Mouse (Mus musculus) left cerebral cortex, postnatal 14 days (tissue): Measurements from ENCODE around the gene Slc4a3. TPM values are rescaled to one million over a fixed set of nuclear protein-coding genes. Genes with fewer than 3 reads are reported as not detected.
A peak's percentile ranks its signal among the peaks of the same experiment; 100 is the strongest.

Experiments
- DNase-seq, 2 experiments: peaks; one replicate each; pipeline ENCODE4 v3.0.0; 2021 to 2022; ENCODE audit warnings: low spot score in 2 of 2, mixed read lengths in 1 of 2
- intact Hi-C: fragments of 180-260 bp; cut with DNase I; formaldehyde crosslinking; loops from one replicate; pipeline ENCODE4 v1.15.1; 2025
- total RNA-seq, 2 experiments: library from RNA; stranded (reverse); gene quantifications; 2 replicates each; pipeline ENCODE4 v1.2.3; 2021

The Slc4a3 gene
- total RNA-seq, 2 experiments from 2014 or later = 180 to 195 TPM

DNA sequence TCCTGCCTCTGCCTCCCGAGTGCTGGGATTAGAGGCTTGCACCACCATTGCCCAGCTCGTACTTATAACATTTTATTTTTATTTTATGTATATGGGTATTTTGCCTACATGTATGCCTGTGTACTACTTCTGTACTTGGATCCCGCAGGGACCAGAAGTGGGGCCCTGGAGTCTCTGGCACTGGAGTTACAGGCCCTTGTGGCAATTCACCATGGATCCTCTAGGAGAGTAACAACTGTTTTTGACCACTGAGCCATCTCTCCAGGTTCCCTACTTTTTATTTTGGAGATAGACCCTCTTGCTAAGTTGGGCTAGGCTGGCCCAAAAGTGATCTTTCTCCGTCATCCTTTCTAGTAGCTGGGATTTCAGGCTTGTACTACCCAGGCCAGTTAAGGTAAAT, 27.6 kb upstream of the Slc4a3 start:
- no peak for DNase-seq
- intact Hi-C loops = no loop called here

GRCm38 (mm10) chr1:75519576-75519975, 26.5 kb upstream of the Slc4a3 start:
- intact Hi-C loops = no loop called here

GRCm38 (mm10) chr1:75521321-75522031, 24.6 kb upstream of the Slc4a3 start, which contains the start of gene Stk11ip:
Stk11ip (plus strand) TSS chr1:75521529.
- intact Hi-C loops = no loop called here
- peak; percentile 89 to 91 for DNase-seq

More at GRCm38 (mm10) chr1:75519576-75519975, 26.5 kb upstream of the Slc4a3 start:
- DNase-seq = no peak

DNA sequence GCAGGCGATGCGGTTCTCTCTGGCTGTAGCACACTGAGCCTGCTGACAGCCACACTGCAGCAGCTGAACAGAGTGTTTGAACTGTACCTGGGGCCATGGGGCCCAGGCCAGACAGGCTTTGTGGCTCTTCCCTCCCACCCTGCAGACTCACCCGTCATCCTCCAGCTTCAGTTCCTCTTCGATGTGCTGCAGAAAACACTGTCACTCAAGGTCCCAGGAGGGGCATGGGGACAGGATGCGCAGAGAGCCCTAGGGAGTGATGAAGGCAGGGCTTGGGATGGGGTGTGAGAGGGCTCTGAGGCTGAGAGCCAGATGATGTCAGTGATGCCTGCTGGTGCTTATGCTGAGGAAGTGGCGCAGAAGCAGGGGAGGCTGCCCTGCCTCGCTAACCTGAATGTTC, 21.4 kb upstream of the Slc4a3 start:
- DNase-seq = no peak
- intact Hi-C loops = no loop called here

DNA sequence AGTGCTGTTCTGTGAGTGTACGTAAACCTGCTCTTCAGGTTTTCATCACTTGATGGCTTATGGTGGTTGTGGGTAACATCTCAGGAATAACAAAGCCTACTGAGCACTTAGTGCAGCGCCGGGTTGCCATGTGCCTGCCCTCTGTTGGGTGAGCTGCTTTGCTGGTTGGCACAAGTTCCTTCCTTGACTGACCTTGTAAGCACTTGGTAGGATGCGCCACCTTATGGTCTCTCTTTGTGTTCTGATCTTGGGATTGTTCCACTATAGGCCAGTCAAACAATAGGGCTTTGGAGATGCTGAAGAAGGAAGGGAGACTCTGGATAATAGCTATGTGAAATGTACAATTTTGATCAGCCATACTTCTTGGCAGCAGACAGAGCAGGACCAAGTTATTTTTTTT, 15.5 kb upstream of the Slc4a3 start:
- intact Hi-C loops = no loop called here
- DNase-seq = no peak

DNA sequence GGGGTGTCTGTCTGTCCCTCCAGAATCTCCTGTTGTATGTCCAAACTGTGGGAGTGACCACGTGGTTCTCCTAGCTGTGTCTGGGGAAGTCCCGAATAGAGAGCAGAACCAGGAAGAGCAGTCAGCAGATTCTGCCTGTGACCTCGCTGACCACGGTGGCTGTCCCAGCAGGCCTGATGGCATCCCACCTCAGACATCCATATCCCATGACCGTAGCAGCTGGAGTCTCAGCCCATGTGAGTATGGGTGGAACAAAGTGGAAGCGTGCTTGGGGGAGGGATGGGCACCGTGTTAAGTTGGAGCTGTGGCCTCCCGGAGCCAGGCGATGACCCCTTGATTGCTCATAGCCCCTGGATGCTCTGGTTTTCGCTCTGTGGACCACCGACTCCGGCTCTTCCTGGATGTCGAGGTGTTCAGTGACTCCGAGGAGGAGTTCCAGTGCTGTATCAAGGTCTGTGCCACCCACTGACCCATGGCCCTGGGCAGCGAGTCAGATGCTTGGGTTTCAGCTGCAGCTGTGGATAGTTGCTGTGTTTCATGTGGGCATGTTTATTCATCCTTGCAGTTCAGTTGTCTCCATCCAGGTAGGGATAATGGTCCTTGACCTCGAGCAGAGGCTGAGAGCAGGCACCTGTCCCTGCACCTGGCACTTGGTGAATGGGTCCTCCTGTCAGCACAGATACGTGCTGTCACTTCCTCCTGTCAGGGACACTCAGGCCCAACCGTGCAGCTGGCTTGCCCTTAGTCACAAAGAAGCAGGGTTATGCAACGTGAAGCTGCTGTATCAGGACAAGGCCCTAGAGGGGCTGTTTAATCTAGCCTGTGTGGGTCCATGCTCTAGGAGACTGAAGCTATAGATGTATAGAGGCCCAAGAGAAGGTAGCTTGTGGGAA, 13.5 kb upstream of the Slc4a3 start:
- DNase-seq = no peak
- intact Hi-C loops = no loop called here

DNA sequence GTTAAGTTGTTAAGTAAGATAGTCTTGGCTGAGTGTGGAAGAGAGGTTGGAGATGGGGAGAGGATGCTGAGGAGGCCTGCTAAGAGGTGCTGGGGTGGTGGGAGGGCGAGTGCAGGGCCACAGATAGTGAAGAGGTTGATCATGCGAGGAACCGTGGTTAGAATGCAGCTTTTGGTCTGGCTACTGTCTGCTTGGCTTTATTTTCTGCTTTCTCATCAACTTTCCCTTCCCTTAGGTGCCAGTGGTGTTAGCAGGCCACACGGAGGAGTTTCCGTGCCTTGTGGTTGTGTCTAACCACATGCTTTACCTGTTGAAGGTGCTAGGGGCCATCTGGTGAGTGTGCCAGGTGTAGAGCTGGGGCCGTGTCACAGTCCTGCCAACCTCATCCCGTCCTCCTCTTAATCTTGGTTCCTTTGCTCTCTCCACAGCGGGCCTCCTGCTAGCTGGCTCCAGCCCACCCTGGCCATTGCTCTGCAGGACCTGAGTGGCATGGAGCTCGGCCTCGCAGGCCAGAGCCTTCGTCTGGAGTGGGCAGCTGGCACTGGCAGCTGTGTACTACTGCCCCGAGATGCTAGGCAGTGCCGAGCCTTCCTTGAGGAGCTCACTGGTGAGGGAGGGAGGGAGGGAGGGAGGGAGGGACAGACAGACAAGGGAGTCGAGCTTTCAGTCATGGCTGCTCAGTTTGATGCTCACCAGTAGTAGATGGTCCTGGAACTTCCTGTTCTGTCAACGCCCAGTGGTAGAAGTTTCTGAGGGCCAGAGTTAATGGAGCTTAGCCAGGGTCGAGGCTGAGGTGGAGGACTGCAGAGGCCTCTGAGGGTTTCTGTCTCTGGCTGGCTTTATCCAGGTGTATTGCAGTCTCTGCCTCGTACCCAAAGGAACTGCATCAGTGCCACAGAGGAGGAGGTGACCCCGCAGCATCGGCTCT, 12.5 kb upstream of the Slc4a3 start:
- intact Hi-C loops = no loop called here
- DNase-seq = no peak

DNA sequence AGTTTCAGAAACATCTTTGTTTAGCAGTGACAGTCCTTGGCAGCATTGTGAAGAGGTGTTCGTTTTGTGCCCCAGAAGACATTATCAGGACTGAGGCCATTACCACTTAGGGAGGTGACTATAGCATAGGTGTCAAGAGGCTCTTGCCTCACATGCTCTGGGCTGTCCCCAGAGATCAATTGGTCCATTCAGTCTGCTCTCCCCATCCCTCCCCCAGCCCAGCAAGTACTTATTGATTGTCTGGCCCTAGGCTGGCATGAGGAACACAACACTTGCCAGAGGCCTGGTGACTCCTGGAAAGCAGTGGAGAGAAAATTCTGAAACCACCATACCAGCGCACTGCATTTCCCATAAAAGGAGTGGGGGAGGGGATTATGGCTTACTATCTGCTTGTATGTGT, 8.5 kb upstream of the Slc4a3 start:
- intact Hi-C loops = no loop called here
- DNase-seq = no peak

- intact Hi-C loops = no loop called here
- no peak for DNase-seq
These were observed 7.4 kb upstream of the Slc4a3 start for GRCm38 (mm10) chr1:75538597-75539190.

DNA sequence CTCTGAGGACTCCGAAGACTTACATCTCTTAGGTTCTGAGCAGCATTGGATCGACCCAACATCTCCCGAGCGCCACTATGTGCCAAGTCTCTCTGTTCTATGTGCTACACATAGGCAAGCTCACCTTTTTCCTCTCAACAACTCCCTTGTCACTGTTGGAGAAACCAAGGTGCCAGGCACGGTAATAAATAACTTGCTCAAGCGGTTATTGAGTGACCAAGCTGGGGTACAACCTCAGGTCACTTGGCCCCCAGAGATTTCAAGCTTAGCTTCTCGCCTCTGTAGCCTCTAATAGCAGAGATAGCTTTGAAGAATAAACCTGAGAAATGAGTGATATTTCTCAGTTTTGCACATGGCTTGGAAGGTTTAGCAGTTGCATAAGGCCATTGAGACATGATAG, 4.6 kb upstream of the Slc4a3 start:
- intact Hi-C loops = no loop called here
- no peak for DNase-seq

- DNase-seq = no peak
- intact Hi-C loops = no loop called here
These were observed 1.7 kb upstream of the Slc4a3 start for GRCm38 (mm10) chr1:75544351-75544750.

GRCm38 (mm10) chr1:75547351-75547750, 1.3 kb downstream of the Slc4a3 start:
- no peak for DNase-seq
- intact Hi-C loops = no loop called here

- intact Hi-C loops = no loop called here
- DNase-seq = no peak
These were observed 2.0 kb downstream of the Slc4a3 start for GRCm38 (mm10) chr1:75548083-75548482.

DNA sequence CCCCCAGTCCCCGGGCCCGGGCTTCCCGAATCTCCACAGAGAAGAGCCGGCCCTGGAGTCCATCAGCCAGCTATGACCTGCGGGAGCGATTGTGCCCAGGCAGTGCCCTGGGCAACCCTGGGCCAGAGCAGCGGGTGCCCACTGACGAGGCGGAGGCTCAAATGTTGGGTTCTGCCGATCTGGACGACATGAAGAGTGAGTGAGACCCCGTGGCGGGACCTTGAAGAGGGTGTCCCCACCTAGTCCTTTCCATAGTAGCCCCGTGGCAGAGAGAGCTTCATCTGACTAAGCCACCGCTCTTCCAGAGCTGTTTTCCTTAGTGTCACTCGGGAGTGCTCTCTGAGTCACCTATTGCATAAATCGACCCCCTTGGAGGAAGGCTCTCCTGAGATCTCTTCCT, 2.8 kb downstream of the Slc4a3 start:
- intact Hi-C loops = no loop called here

DNA sequence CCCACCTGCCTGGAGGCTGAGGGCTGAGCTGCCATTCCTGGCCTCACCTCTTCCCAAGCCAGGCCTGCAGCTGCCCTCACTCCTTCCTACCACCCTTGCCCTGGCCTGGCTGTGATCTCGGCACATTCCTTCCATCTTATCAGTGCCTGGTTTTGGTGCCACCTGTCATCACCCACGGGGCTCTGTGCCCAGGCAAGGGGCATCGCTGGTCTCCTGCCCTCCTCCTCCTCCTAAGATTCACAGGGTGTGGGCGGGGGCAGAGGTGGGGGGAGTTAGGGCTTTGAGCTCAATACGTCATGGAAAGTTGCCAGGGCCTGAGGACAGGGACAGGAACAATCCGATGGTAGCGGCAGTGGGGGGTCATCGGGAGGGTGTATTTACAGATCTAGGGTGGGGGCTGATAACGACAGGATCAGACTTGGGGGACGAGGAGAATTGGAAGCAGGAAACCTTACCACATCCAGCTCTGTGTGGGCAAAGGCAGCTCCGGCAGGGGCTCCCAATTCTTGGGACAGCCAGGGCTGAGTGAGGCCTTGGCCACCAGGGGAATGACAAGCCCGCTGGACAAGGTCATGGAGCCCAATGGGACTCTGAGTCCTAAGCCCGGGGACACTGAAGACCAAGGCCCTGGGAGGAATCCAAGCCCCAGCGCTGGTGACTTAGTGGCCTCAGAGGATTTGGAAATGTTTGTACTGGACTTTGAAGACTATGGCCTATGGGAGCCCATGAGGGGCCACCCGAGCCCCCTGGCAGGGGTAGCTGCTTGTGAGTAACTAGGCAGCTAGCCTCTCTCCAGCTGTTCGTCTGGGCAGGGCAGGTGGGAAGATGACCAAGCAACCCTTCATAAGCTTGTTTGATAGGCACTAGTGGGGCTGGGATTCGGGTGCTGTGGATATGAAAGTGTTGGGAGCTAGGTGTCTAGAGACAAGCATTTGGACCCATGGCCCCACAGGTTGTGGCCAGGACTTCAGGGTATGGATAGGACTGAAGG, 3.5 kb downstream of the Slc4a3 start:
- no peak for DNase-seq
- intact Hi-C loops = no loop called here

More for the DNA sequence above, 2.8 kb downstream of the Slc4a3 start:
- no peak for DNase-seq

- DNase-seq = no peak
These were observed 4.5 kb downstream of the Slc4a3 start for GRCm38 (mm10) chr1:75550586-75550985.

DNA sequence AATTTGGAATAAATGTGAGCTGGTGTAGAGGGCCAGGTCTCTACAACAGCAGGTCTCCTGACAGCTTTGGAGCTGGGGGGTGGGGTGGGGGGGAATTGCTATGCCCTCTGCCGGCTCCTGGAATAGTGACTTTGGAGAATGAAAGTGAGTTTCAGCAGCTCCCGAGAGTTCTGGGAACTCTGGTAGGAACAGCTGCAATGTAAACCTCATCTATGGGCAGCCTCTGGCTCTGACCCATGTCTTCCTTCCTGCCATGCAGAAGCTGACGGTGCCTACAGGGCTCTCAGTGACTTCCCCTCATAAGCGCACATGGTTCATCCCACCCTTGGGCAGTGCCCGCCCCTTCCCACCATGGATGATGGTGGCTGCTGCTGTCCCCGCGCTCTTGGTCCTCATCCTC, 9.6 kb downstream of the Slc4a3 start:
- intact Hi-C loops = no loop called here
- no peak for DNase-seq

More at GRCm38 (mm10) chr1:75550586-75550985, 4.5 kb downstream of the Slc4a3 start:
- intact Hi-C loops = no loop called here

GRCm38 (mm10) chr1:75556143-75556781, 10.2 kb downstream of the Slc4a3 start:
- intact Hi-C loops = no loop called here
- DNase-seq = peak in 1 of 2 experiments; percentile 80
